Mouse (Mus musculus) brain, adult 2 months (tissue): ENCODE data around the gene Itgb6.
A peak's percentile ranks its signal among the peaks of the same experiment; 100 is the strongest.

Source experiments
- DNase-seq: peaks from one replicate; pipeline ENCODE4 v3.0.0; 2011; ENCODE audit warnings: low read depth, low spot score

The Itgb6 gene

GRCm38 (mm10) chr2:60712891-60713290, 9.6 kb downstream of the Itgb6 start:
- DNase-seq, result no peak

DNA sequence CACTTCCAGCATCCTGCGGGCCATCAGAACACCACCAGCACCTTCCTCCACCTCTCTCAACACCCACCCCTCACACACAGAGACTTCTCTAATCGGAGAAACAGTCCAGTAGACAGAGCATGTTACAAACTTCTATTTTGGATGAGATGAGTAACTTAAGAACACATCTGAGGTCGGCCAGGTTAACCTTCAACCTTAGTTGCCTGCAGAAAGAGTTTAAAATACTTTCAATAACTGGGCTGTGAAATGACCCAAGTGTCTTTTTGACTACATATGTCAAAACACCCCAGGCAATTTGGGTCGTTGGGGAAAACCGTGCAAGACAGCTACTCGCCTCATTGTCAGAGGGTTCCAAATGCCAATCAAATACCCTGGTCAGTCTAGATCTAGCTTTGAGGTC, 10.0 kb downstream of the Itgb6 start:
- no peak for DNase-seq

- DNase-seq, result no peak
These were observed 11.2 kb downstream of the Itgb6 start for GRCm38 (mm10) chr2:60711098-60711880.

DNA sequence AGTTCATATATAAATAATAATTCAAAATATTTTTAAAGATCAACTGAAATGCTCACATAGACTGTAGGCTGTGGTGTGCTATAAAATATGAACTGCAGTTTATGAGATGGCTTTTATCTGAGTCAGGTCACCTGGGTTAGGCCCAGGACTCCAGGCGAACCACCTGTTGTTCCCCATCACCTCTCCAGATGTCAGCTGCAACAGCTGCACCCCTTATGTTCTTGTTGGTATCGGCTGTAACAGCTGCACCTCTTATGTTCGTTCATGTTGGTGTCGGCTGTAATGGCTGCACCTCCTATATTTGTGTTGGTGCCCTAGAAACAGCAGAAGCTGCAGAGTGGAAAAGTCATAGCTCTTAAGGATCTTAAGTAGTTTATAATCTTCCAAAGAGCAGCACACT, 12.1 kb downstream of the Itgb6 start:
- no peak for DNase-seq

- no peak for DNase-seq
These were observed 13.8 kb downstream of the Itgb6 start for GRCm38 (mm10) chr2:60708671-60709070.

DNA sequence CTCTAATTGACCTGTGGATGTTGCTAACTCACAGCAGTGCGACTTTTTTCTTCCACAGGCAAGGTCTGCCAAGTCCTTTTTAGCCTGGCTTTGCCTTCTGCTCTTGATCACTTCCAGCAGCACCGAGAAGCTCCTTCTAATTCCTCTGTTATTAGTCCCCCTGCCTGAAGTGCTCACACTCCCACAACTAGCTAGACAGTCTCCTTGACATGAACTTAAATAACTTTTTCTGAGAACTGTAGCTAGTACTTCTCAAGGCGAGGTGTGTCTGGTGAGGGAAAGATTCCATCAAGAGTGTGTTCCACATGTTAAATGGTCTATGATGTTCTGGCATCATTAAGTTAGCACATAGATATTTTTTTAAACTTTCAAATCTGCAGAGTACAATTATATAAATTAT, 15.6 kb downstream of the Itgb6 start:
- no peak for DNase-seq

GRCm38 (mm10) chr2:60705426-60705825, 17.0 kb downstream of the Itgb6 start:
- no peak for DNase-seq

DNA sequence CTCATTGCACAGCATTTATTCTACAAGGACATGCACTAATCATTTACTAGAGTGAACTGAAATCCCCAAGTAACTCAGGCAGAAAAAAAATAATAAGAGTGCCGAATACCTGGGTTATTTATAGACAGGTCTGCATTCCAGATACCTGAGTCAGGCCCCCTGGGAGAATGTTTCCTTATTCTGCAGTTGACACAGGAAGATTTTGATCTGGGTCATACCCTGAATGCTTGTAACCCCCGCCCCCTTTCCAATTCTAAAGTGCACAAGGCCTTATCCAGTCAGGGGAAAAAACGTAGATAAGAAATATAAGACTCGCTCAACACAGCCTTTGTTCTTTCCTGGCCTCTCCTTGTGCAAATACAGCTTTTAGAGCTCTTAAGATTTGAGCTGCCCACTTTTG, 19.1 kb downstream of the Itgb6 start:
- DNase-seq, result no peak

DNA sequence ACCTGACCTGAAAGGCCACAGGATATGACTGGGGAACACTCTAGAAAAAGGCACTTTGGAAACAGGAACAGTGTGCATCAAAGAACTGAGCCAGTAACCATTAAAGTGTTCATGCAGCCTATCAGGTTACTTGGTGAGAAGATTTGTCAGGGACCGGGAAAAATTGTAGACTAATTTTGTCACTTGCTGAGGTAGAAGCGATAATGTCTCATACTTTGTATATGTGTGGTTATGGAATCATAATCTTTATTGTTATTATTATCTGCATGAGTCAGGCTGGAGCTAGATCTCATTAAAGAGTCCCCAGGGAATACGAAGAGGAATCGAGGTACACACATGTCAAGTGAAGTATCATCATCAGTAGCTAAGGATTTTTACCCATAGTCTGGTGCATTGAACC, 21.5 kb downstream of the Itgb6 start:
- DNase-seq, result no peak

DNA sequence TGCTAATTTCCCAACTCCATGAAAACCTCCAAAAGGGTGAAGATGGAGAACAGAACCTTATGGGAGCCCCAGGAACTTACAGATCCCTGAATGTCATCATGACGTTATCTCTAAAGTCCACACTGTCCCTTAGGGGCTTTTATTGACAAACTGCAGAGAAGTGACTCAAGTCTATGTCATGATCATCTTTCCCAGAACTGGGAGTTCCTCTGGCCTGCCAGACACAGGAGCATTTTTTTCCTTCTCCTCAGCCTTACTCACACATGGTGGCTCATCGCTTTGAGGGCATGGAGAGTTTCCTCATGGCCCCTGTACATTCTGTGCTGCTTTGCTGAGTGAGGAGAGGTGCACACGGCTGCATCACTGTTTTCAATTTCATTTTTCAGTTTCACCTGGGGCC, 22.4 kb downstream of the Itgb6 start:
- no peak for DNase-seq

DNA sequence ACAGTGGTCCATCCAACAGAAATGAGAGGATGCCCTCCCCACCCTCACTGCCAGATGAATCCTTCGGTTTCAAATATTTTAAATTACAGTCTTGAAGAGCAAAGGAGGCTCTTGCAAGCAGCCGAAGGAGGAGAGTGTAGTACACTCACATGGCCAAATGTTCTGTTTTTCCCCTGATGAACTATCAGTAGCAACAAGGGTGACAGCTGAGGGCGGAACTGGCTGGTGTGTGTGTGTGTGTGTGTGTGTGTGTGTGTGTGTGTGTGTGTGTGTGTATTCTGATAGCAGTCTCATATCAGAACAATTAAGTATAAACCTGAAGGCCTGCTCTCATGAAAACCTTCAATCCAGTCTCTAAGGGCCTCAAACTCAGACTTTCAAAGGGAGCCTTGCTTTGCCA, 22.9 kb downstream of the Itgb6 start:
- DNase-seq, result no peak

DNA sequence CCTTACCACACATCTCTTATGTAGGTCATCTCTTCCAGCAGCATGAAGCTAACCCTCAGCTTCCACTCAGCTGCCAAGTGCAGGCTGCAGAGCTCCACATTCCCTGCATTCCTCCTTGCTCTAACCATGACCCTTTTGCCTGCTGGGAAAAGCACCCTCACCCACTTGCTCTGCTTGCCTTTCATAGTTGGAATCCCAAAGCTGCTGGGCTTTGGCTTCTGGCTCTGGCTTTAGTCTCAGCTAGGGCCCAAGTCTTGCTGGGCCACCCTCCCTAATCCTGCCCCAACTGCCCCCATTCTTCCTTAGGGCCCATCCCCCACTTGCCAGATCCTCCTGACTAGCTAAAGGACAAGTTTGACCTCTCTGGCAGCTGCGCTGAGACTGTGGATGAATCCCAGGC, 24.3 kb downstream of the Itgb6 start:
- DNase-seq, result no peak

- no peak for DNase-seq
These were observed 24.9 kb downstream of the Itgb6 start for GRCm38 (mm10) chr2:60697530-60697929.

GRCm38 (mm10) chr2:60696559-60696958, 25.9 kb downstream of the Itgb6 start:
- DNase-seq, result no peak

DNA sequence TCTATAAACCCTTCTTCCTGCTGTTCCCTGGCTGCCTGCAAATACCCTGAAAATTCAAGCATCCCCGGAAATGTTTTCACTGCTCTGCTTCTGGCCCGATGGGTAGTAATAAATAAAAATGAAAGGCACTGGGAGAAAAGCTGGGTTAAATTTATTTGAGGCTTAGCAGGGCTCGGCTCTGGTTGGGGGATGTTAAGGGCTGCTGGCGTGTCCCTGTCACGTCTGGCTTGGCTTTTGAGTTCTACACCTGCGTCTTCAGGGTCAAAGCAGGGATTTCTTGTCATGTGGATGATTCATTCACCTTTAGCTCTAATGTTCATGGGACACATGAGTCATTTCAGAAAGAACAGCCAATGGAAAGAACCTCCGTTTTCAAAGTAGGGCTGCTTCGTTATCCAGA, 26.7 kb downstream of the Itgb6 start:
- no peak for DNase-seq

- no peak for DNase-seq
These were observed 27.9 kb downstream of the Itgb6 start for GRCm38 (mm10) chr2:60694563-60694962.

GRCm38 (mm10) chr2:60692239-60692638, 30.2 kb downstream of the Itgb6 start:
- DNase-seq, result no peak

- no peak for DNase-seq
These were observed 32.2 kb downstream of the Itgb6 start for GRCm38 (mm10) chr2:60690212-60690611.

DNA sequence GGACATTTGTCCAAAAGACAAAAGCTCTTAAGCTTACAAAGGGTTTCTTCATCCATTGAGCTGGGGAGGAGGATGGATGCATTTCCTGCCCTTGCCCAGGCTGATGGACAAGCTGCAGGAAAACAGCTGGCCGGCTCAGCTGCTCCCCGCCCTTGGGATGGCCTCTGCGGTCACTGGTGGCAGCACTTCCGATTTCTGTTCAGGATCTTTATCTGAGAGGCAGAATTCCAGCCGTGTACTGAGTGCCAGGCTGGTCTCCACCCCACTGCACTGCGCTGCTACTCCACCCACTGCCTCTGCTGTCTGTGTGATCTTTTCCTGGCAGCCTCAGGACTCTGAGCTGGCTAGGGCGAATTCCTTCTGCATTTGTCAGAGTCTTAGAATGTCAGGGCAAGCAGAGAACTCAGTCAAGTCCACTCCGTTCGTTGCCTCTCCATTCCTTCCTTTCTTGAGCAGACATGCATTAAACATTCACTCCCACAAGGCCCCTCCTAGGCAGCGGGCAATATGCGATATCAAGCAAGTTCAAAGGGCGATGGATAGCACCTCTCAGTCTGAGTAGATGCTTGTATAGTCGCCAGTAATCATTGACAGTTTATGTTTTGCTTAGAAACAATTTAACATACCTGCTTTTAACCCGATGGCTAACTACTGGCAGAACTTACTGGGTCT, 33.4 kb downstream of the Itgb6 start:
- DNase-seq, result peak; percentile 34

- no peak for DNase-seq
These were observed 34.3 kb downstream of the Itgb6 start for GRCm38 (mm10) chr2:60688150-60688549.

DNA sequence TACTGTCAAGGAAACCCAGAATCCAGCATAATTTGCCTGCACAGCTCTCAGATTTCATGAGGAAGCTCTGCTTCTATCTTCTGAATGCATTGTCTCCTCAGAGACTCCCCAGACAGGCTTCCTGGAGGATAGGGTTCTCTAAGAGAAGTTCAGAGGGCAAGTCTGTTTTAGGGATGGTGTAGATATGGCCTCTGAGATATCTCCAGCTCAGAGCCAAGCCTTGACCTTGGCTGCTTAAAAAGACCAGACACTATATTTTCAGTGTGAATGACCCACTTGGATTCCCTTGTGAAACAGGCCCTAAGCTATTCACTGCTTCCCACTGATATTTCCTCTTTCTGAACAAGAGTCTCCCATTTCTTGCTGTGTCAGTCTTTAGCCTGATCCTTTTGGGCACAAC, 36.5 kb downstream of the Itgb6 start:
- no peak for DNase-seq

- no peak for DNase-seq
These were observed 38.3 kb downstream of the Itgb6 start for GRCm38 (mm10) chr2:60684168-60684567.

DNA sequence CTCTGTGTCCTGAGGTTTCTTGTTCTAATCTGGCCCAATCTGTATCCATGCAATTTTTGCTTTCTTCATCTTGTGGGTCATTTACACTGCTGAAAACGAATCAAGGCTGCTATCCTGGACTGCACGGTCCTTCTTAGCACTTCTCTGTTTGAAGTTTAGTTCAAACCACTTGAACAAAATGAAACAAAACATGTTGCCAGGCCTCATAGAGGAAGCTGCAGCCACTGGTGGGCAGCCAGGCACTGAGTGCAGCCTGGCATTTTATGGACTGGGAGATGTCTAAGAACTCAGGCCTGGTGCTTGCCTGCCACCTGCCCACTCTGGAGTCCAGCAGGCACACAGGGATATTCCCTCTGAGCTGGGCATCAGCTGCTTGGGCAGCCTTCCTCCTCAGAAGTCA, 39.9 kb downstream of the Itgb6 start:
- DNase-seq, result no peak
